Comparison of ENCODE assay signal across 12 mouse cellular contexts in the genomic region with DNA sequence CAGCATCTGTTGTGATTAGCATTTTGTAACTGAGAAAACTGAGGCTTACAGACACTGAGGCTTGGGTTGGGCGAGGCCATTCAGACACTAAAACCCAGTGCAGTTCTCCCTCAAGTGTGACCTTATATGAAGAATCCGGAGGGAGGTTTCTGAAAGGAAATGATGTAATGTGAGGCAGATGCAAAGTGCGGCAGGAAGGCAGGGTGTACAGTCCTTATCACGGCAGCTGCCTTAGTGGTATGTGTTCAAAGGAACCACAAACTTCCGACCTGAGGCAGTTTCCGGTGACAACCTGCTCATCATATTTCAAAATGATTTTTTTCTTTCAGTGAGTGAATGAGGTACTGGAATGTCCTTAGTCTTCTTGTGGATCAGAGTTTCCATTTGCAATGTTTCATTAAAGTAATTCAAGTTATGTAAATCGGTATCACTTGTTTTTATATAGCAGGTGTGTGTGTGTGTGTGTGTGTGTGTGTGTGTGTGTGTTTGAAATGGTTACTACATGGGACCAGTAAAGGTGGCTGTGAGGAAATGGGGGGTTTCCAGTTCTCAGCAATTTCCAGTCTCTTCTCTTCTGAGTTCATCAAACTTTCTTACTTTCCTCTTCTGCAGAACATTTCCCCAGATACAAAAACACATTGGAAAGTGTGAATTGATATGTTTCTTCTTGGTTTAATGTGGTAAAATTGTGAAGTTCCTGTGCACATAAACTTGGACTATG. TPM values are rescaled to one million over a fixed set of nuclear protein-coding genes. Genes with fewer than 3 reads are reported as not detected.
A peak's percentile ranks its signal among the peaks of the same experiment; 100 is the strongest.
DNase-seq lines count a peak whose midpoint lies in the region; ATAC-seq lines count a peak whose summit lies in the region.
"Had no signal": no experiment of that assay in that cellular context is flagged by ENCODE, and none has a peak within 500 bp of the region (broad histone marks: within the 10 kb centered on the region; RNA-seq: fewer than 3 reads in every experiment).

No protein-coding gene starts in this region.

- no peaks in the 10 kb centered on the region for H3K9me3 ChIP-seq in liver, embryonic 13.5 days (replicated peaks)
- H3K9me3 ChIP-seq in forebrain, embryonic 10.5 days, result no peaks in the 10 kb centered on the region
- H3K9me3 ChIP-seq: embryonic facial prominence, embryonic 15.5 days had no signal

- H3K27ac ChIP-seq in liver, embryonic 13.5 days, result no peak overlapping the region
- H3K27ac ChIP-seq in forebrain, embryonic 10.5 days, result no peak overlapping the region
- H3K27ac ChIP-seq: embryonic facial prominence, embryonic 15.5 days had no signal

- ATAC-seq in liver, embryonic 13.5 days (ENCODE audit: low read depth), result peak; percentile 67
- ATAC-seq: Patski had no signal

- H3K36me3 ChIP-seq in liver, embryonic 13.5 days, result no peaks in the 10 kb centered on the region
- H3K36me3 ChIP-seq in forebrain, embryonic 10.5 days (replicated peaks), result no peaks in the 10 kb centered on the region
- H3K36me3 ChIP-seq: embryonic facial prominence, embryonic 15.5 days had no signal

- H3K4me2 ChIP-seq in liver, embryonic 13.5 days, result no peak overlapping the region
- H3K4me2 ChIP-seq: embryonic facial prominence, embryonic 15.5 days had no signal

- H3K4me3 ChIP-seq in liver, embryonic 13.5 days (replicated peaks), result no peak overlapping the region
- no peak overlapping the region for H3K4me3 ChIP-seq in forebrain, embryonic 10.5 days
- H3K4me3 ChIP-seq: embryonic facial prominence, embryonic 15.5 days had no signal

- 19% methylated on average over 7 of the region's 7 CpGs for WGBS in liver, embryonic 13.5 days (ENCODE audit: insufficient replicate concordance)
- 91% methylated on average over 7 of the region's 7 CpGs for WGBS in forebrain, embryonic 10.5 days

- peak; percentile 12 for DNase-seq in 3T3-L1 (ENCODE audit: low read depth, low spot score)
- peak; percentile 82 to 83 for DNase-seq in CD8-positive naive resting alpha-beta T cell, adult 2 months (ENCODE audit: low read depth in 2 of 2, low spot score in 2 of 2)
- no peak for DNase-seq in liver, embryonic 13.5 days
- peak; percentile 87 to 88 for DNase-seq in natural killer cell, adult 2 months (ENCODE audit: low spot score in 2 of 2)
- no peak for DNase-seq in frontal cortex, postnatal 36 days (ENCODE audit: low spot score in 2 of 2)
- DNase-seq in layer of hippocampus, adult 9-10 months (ENCODE audit: low spot score), result no peak
- no peak for DNase-seq in frontal cortex, postnatal 25 days (ENCODE audit: low spot score in 2 of 2)
- DNase-seq in forebrain, embryonic 10.5 days (ENCODE audit: extremely low spot score, low spot score), result no peak
- DNase-seq: gastrocnemius, postnatal 10 days; heart, postnatal 36 days had no signal

- no peaks in the 10 kb centered on the region for H3K4me1 ChIP-seq in liver, embryonic 13.5 days (replicated peaks)
- H3K4me1 ChIP-seq in forebrain, embryonic 10.5 days, result no peaks in the 10 kb centered on the region
- H3K4me1 ChIP-seq: embryonic facial prominence, embryonic 15.5 days had no signal

- no peaks in the 10 kb centered on the region for H3K27me3 ChIP-seq in liver, embryonic 13.5 days
- H3K27me3 ChIP-seq in forebrain, embryonic 10.5 days (ENCODE audit: poor library complexity, severe bottlenecking), result no peaks in the 10 kb centered on the region
- H3K27me3 ChIP-seq: embryonic facial prominence, embryonic 15.5 days had no signal

- H3K9ac ChIP-seq in liver, embryonic 13.5 days, result no peak overlapping the region
- H3K9ac ChIP-seq: embryonic facial prominence, embryonic 15.5 days had no signal

RNA-seq across cellular contexts. Expression of a gene that starts 9.3 kb away (rescaled TPM):
- 0.91 and 1.2 TPM in 2 replicates for polyA plus RNA-seq in liver, embryonic 13.5 days (2015; fragmentation: Nextera tagmentation; extraction: Ambion mirVana)
- polyA plus RNA-seq in forebrain, embryonic 10.5 days (2016; fragmentation: Nextera tagmentation; extraction: Ambion mirVana), result 0.09 and 0.11 TPM in 2 replicates
- polyA plus RNA-seq: Patski had no signal

RNA-seq across cellular contexts. Expression of a gene that starts 47.1 kb away (rescaled TPM):
- not detected in 2 replicates for polyA plus RNA-seq in liver, embryonic 13.5 days (2015; fragmentation: Nextera tagmentation; extraction: Ambion mirVana)
- polyA plus RNA-seq in forebrain, embryonic 10.5 days (2016; fragmentation: Nextera tagmentation; extraction: Ambion mirVana), result not detected in 2 replicates
- polyA plus RNA-seq: Patski had no signal

RNA-seq across cellular contexts. Expression of a gene that starts 57.9 kb away (rescaled TPM):
- 5.7 and 7.0 TPM in 2 replicates for polyA plus RNA-seq in liver, embryonic 13.5 days (2015; fragmentation: Nextera tagmentation; extraction: Ambion mirVana)
- 0.38 and 0.39 TPM in 2 replicates for polyA plus RNA-seq in forebrain, embryonic 10.5 days (2016; fragmentation: Nextera tagmentation; extraction: Ambion mirVana)

Comparison
In these comparisons a context has a peak if more than half of its experiments do, and no peak if none do; other contexts are left out.
1. DNase-seq: peak in 3T3-L1 (single experiment), CD8-positive naive resting alpha-beta T cell, adult 2 months (2 of 2) and natural killer cell, adult 2 months (2 of 2); none in liver, embryonic 13.5 days (single experiment), frontal cortex, postnatal 36 days (0 of 2), layer of hippocampus, adult 9-10 months (single experiment), frontal cortex, postnatal 25 days (0 of 2) and forebrain, embryonic 10.5 days (single experiment).